Mouse (Mus musculus) frontal cortex, adult 2 months (tissue): Measurements from ENCODE around the gene Cpt1c. TPM values are rescaled to one million over a fixed set of nuclear protein-coding genes. Genes with fewer than 3 reads are reported as not detected.
A peak's percentile ranks its signal among the peaks of the same experiment; 100 is the strongest.
"Not testable (repeated sequence)": the region's sequence is repeated elsewhere in the genome, so short reads cannot be mapped to it uniquely, and the experiment has no call there.

ENCODE experiments used
- DNase-seq, 2 experiments: peaks; one replicate each; pipeline ENCODE4 v3.0.0; 2022; ENCODE audit warnings: low spot score in 1 of 2; ENCODE audit errors: extremely low spot score in 1 of 2
- polyA plus RNA-seq: library from polyadenylated mRNA; depleted of rRNA; stranded (reverse); fragments of >200 nt; gene quantifications from 2 replicates; pipeline ENCODE4 v1.2.3, GENCODE M21; 2012; rRNA removed

Gene Cpt1c
- polyA plus RNA-seq: 151 TPM in 2 replicates

DNA sequence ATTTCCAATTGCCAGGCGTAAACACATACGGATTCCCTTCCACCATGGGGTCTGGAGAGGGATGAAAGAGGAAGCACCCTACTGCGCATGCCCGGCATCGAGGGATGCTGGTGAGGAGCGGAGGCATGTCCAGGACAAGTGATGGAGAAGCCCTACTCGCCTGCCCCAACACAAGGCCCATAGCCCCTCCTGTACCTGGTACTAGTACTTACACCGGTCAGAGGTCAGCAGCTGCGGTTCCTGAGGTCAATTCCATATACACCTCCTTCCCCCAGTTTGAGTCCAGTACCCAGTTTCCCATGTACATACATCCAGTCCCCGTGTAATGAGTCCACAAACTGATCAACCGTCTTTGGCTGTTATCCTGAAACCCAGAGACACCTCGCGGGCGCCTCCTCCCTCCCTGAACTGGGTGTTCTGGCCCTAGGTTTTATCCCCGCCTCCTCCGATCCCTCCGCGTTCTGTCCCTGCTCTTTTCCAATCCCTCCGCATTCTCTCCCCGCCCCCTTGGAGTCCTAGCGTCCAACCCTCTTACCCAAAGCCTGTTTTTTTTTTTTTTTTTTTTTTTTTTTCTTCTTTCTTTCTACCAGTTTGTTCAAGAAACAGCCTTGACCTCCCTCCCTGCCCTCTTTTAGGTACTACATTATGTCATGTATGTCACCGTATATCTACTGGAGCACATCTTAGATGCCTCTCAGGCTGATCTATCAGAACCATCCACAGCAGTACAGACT, at the start of gene Cpt1c:
Gene Cpt1c, minus strand, starts transcription at position 469 of the 734 bp plus-strand sequence.
- DNase-seq: peak; percentile 81 to 92

DNA sequence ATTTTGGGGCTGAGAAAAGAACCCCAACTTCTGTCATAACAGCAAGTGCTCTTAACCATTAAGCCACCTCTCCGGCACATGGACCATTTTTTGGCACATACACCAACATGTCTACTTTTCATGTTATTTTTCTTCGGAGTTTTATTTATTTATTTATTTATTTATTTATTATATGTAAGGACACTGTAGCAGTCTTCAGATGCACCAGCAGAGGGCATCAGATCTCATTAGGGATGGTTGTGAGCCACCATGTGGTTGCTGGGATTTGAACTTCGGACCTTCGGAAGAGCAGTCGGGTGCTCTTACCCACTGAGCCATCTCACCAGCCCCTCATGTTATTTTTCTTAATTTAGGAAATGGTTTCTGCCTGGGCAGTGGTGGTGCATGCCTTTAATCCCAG, 49.1 kb upstream of the Cpt1c start:
- not testable (repeated sequence) for DNase-seq

- no peak for DNase-seq
These were observed 45.6 kb upstream of the Cpt1c start for GRCm38 (mm10) chr7:45020225-45020624.

DNA sequence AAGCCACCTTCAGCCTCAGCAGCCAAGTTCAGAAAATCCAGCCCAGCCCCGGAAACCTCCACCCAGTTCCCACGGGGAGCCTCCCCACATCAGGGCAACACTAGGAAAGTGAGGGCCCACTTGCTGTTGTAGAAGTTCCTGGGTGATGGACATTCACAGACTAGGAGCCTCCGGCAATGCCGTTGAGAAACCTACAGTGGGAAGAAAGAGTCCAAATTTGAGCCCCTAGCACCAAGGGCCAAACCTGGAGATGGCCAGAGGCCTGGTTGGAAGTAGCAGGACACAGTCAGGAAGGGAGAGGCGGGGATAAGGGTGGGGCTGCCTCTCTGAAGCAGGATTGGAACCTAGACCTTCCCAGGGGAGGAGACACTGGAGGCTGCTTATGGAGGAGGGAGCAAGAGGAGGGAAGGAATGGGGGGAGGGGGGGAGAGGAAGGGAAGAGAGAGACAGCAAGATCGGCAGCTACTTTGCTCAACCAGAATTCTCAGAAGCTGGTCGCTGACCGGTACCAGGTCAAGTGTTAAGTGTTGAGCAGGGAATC, 44.5 kb upstream of the Cpt1c start:
- peak in 1 of 2 experiments; percentile 34 for DNase-seq

- peak; percentile 87 to 93 for DNase-seq
These were observed 42.8 kb upstream of the Cpt1c start, which contains the start of gene Rras for GRCm38 (mm10) chr7:45017242-45018061. Gene Rras (plus strand): TSS chr7:45017961.

DNA sequence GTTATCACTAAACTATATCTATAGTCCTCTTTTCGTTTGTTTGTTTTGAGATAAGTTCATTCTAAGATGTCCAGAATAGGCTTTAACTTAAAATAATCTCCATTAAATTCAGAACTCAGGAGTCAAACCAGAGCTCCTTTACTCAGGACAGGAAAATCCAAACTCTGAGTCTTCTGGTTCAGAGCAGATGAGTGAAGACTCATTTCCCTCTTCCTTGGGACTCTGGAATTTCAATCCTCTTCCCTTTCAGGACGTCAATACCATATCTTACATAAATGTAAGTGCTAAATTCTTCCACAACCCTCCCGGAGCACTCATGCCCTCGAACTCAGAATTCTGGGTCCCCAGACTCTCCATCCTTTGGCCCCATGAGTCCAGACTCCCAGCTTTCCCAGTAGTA, 42.1 kb upstream of the Cpt1c start:
- no peak for DNase-seq

DNA sequence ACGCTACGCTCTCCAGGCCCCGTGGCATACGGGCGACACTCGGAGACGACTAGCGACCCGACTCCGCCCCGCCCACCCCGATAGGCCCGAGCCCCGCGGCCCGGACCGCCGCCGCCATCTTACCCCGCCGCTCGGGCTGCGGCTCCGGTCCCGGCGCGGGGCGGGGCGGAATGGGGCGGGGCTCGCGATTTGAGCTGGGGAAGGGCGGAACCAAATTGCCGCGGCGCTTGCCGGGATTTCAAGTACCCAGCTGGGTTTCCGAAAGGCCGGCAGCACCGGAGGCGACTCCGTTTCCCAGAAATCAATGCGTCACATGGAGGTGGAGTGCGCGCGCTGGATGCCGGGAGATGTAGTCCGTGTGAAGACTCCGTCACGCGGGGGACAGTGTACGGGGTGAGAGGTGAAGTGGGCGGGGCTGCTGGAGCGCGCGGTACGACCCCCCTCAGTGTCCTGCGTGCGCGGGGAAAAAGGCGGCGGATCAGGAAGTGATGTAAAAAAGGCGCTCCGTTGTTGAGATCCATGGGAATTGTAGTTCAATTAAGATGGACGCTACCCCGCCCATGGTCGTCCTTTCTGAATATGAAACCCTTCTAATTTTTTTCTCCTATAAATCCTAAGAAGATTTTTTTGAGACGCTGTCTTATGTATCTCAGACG, 41.4 kb upstream of the Cpt1c start, which contains the start of gene Scaf1:
Gene Scaf1, minus strand, starts transcription at position 407 of the 656 bp plus-strand sequence.
- peak; percentile 100 for DNase-seq

GRCm38 (mm10) chr7:45015344-45015956, 40.8 kb upstream of the Cpt1c start:
- no peak for DNase-seq

DNA sequence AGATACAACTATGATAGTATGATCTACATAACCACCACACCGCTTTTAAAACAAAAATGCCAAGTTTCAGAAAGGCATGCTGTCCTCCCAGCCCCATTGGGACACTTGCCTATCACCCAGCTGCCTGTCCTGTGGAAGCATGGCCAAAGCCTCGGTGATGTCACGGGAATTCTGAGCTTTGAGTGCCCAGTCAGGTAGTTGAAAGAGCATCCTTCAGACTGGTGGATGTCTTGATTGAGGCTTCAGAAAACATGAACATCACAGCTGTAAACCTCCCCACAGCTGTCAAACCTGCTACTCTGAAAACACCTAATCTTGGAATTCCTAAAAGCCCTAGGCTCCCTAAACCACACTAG, 39.4 kb upstream of the Cpt1c start:
- DNase-seq: no peak

DNA sequence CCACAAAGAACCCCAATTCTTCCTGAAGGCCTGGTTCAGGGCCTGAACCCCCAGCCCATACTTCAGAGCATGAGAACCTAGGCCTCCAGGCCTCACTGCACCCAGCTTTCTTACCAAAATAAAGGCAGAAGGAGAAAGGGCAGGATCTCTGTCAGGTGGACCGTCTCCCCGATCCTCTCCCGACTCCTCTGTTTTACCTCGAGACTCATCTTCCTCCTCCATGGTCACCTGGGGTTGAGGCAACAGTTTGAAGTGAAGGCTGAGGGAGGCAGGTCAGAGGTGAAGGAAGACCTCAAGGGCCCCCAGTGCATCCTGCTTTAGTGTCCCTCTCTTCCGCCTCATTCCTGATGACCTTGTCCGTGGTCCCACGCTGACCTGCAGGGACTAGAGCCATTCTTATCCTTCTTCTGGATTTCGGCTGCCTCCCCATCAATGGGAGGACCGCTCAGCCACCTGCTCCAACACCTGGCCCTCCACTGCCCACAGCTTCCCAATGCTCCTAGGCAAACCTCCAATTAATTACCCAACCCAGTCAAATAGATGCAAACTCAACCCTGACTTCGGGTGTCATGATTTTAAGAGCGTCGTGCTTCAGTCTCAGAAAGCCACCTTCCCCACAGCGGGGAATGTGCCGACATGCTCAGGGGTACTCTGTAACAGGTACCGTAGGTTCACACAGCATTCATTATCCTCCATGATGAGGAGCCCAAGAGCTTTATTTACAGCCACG, 38.9 kb upstream of the Cpt1c start:
- DNase-seq: no peak

- no peak for DNase-seq
These were observed 38.2 kb upstream of the Cpt1c start for GRCm38 (mm10) chr7:45012824-45013223.

DNA sequence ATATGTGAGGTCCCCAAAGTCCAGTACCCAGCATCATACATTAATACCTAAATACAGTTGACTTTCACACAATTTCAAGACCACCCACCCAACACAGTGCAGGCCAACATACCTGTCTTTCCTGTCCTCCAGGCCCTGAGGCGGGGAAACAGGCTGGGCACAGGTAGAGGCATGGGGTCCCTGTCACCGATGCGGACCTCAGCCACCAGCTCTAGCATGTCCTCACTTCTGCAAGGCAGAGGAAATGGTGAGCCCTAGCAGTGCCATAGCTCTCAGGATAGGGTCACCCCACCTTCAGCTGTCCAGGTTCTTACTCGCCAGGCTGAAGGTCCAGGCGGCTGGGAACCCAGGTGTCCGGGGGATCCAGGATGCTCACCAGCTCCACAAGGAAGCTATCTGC, 37.4 kb upstream of the Cpt1c start:
- no peak for DNase-seq

- no peak for DNase-seq
These were observed 33.8 kb upstream of the Cpt1c start for GRCm38 (mm10) chr7:45008411-45008810.

GRCm38 (mm10) chr7:45007846-45008245, 33.2 kb upstream of the Cpt1c start:
- DNase-seq: no peak

DNA sequence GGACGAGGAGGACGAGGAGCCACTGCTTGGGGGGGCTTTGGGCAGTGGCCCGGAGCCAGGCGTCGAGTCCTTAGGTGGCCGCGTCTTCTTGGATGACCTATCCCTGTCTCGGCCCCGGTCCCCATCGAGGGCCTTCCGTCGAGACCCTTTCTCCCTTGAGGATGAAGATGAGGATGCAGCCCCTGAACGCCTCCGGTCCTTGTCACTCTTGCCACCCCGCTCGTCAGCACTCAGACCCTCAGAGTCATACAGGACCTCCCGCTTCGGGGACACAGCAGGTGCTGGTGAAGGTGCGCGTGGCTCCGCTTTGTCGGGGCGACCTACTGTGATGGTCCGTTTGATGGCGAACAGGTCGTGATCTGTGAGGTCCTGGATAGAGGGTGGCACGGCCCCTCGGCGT, 32.5 kb upstream of the Cpt1c start:
- DNase-seq: no peak

DNA sequence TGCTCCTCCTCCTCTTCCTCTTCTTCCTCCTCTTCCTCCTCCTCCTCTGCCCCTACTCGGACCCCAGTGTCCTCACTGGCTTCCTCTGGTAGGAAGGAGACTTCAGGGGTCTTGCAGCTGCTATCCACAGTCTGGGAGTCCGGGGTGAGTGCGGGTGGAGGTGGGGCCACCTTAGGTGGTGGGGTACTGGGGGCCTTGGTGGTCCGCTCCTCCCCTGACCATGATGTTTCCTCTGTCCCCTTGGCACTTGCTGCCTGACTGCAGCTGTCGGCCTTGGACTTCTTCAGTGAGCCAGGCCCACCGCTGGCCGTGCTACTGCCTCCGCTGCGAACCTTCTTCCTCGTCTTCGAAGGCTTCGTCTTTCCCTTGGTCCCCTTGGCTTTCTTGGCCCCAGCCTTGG, 31.9 kb upstream of the Cpt1c start:
- no peak for DNase-seq

DNA sequence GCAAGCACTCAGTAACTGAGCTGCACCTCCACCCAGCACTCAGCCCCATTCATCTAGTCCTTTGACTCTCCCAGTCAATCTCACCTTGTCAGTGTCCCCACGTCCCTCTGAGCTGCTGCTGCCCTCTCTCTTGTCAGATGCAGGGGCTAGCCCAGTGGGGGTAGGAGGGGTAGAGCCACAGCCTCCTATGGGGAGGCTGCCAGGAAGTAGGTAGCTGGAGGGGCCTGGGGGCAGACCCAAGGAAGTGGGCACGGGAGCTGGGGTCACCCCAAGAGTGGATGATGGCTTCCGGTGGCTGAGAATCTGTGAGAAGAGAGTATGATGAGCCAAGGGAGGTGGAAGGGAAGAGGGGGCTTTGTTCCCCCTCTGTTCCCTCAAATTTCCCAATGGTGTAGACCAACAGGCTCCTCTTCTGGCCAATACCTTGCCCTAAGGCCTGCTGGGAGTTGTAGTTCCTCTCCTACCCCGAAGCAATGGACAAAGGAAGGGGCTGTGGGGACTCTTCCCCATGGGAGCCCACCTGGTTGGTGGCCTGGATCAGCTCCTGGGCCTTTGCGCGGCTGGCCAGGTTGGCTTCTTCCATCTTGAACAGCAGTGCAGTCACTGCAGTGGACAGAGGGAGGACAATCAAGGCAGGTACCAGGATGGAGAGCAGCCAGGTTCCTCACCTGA, 30.8 kb upstream of the Cpt1c start:
- no peak for DNase-seq

DNA sequence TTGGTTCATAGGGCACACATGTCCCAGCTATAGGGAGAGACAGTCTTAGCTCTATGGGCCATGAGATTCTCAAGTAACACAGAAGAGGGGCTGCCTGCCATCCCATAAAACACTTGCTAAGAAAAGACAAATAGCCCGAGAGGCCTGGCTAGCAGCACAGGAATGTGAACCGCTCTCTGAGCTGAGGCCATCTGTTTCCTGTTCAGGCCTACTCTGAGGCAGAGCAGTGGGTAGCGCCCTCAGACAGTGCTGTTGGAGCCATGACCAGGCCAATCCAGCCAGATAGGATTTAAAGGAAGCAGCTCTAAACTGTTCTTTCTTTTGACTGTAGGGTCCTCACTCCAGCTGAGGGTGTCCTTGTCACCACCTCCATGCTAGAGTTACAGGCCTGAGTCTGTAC, 29.9 kb upstream of the Cpt1c start:
- DNase-seq: no peak

DNA sequence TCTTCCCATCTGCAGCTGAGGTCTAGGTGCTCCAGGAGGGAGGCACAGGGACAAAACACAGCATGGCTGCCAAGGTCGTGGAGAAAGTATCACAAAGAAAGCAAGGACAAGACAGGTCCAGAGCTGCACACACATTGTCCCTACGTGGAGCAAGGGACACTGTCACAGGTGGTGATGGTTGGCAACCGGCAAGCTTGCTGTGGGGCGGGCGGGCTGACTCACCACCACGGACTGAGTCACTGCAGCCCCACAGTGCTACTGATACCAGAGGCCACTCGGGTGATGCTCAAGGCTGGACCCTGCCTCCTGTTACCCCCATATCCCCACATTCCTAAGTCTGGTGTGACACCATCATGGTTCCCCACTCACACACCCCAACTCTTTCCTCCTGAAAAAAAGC, 27.8 kb upstream of the Cpt1c start:
- DNase-seq: no peak
